Mouse (Mus musculus) frontal cortex, postnatal 10 days (tissue): ENCODE results near the gene 1700018F24Rik.
A peak's percentile ranks its signal among the peaks of the same experiment; 100 is the strongest.
"Not testable (repeated sequence)": the region's sequence is repeated elsewhere in the genome, so short reads cannot be mapped to it uniquely, and the experiment has no call there.

Experiments used
- DNase-seq, 2 experiments: peaks; one replicate each; pipeline ENCODE4 v3.0.0; 2022; ENCODE audit warnings: low spot score in 2 of 2, mixed read lengths in 1 of 2

1700018F24Rik gene

DNA sequence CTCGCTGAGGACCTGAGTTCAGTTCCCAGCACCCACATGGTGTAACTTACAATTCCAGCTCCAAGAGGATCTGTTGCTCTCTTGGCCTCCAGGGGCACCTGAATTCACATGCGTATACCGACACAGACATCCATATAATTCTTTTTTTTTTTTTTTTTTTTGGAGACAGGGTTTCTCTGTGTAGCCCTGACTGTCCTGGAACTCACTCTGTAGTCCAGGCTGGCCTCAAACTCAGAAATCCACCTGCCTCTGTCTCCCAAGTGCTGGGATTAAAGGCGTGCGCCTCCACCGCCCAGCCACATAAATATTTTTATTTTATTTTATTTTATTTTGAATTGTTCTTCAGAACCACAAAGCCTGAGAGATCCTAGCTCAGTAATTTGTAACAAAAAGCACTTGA, 40.4 kb downstream of the 1700018F24Rik start:
- DNase-seq: not testable (repeated sequence)

GRCm38 (mm10) chr5:145083632-145084451, 41.1 kb downstream of the 1700018F24Rik start, which contains the start of the genes Arpc1a and Kpna7:
Gene Arpc1a (plus strand): TSS chr5:145083830.
Gene Kpna7 (minus strand): TSS chr5:145084030.
- peak; percentile 82 to 88 for DNase-seq

DNA sequence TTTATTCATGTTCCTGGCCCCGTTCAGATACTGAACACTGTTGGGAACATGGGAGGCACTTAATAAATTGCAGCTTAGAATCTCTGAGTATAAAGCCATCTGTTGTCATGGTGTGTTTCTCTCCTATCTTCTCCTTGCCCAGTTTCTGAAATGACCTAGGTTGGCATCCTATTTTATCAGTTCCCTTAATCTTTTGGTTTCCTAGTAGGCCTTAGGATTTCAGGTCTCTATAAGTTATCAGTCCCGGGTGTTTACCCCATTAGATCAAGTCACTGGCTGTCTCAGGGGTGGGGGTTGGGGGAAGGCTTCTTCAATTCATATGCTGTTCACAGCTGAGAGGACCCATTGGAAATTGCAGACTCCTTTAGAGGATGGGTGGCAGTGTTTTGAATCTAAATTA, 42.0 kb downstream of the 1700018F24Rik start:
- DNase-seq: no peak

GRCm38 (mm10) chr5:145088186-145088585, 45.4 kb downstream of the 1700018F24Rik start:
- no peak for DNase-seq

- no peak for DNase-seq
Observed at GRCm38 (mm10) chr5:145089878-145090277, 47.1 kb downstream of the 1700018F24Rik start.
